Mouse (Mus musculus): ENCODE data around the gene Amdhd2.
A peak's percentile ranks its signal among the peaks of the same experiment; 100 is the strongest.
"Not testable (repeated sequence)": the region's sequence is repeated elsewhere in the genome, so short reads cannot be mapped to it uniquely, and the experiment has no call there.

Amdhd2 gene

GRCm38 (mm10) chr17:24156394-24156793 is 7.2 kb downstream of the Amdhd2 start:
- DNase-seq (ENCODE audit: extremely low spot score), result no peak

DNA sequence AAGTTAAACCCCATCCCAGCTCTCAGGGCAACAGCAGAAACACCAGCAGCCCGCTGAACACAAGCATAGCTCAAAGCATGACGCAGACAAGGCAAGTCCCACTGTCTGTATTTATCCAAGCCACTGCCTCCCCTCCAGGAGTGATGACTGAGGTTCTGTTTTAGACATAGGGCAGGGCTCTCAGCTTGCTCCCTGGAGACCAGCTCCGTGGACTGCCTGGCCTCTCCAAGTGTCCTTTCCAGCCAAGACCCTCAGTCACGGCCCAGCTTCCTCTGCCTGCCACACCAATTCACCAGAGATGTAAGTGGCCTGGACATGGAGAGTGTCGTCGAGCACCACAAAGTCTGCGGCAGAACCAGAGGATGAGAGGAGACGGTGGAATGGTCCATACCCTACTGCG is 7.8 kb downstream of the Amdhd2 start:
- DNase-seq (ENCODE audit: extremely low spot score), result no peak

- DNase-seq (ENCODE audit: extremely low spot score), result no peak
These were observed 9.1 kb downstream of the Amdhd2 start for GRCm38 (mm10) chr17:24154463-24154862.

DNA sequence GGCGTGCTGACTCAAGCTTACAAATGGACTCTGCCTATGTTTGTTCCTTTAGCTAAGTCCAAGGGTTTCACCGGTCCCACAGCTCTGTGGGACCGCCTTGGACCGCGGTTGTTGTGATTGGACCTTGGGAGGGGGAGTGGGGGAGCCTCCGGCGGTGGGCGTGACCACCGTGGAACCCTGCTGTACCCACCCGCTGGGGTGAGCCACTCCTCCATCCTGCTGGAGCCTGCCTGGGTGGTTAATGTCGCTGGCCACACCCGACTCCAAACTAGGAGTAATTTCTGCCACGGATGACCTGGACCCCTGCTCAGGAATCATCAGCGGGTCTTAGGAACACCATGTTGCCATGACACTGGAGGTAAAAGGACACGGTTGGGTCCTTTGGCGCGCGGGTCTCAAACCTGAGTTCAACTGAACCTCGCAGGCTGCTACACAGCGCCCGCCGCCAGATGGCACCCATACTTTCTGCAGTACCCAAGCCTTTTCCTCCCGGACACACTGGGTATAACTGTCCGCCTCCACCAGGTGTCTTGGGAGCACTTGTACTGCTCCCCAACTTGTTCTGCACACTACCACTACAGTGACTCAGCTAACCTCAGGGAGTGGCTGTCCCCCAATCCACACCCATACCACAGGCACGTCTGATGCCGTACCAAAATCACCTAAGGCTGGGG is 11.5 kb downstream of the Amdhd2 start:
- DNase-seq (ENCODE audit: extremely low spot score), result peak; percentile 81

- DNase-seq (ENCODE audit: extremely low spot score), result no peak
These were observed 12.2 kb downstream of the Amdhd2 start for GRCm38 (mm10) chr17:24151382-24151781.

GRCm38 (mm10) chr17:24150824-24151223 is 12.7 kb downstream of the Amdhd2 start, which contains the start of gene Pdpk1:
Pdpk1 (minus strand) TSS chr17:24150924.
- DNase-seq (ENCODE audit: extremely low spot score), result no peak

GRCm38 (mm10) chr17:24149421-24149820 is 14.1 kb downstream of the Amdhd2 start:
- DNase-seq (ENCODE audit: extremely low spot score), result no peak

DNA sequence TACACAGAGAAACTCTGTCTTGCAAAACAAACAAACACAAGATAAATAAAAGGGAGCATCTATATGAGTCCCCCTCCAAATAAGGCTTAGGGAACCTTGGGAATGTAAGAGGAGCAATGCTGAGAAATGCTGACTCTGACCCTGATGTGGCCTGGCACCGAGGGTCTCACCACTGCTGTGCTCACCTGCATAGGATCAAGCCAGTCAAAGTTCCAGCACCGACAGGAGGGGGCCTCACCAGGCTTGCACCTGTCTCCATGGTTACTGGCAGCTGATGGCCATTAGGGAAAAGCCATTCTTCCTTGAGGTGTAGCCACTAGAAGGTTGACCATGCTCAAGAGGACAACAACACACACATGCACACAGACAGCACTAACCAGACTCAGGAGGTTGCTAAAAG is 20.7 kb downstream of the Amdhd2 start:
- no peak for DNase-seq (ENCODE audit: extremely low spot score)

- peak; percentile 93 for DNase-seq (ENCODE audit: extremely low spot score)
These were observed 22.1 kb downstream of the Amdhd2 start for GRCm38 (mm10) chr17:24141425-24141920.

- DNase-seq (ENCODE audit: extremely low spot score), result peak; percentile 24
These were observed 22.6 kb downstream of the Amdhd2 start for GRCm38 (mm10) chr17:24140845-24141424.

DNA sequence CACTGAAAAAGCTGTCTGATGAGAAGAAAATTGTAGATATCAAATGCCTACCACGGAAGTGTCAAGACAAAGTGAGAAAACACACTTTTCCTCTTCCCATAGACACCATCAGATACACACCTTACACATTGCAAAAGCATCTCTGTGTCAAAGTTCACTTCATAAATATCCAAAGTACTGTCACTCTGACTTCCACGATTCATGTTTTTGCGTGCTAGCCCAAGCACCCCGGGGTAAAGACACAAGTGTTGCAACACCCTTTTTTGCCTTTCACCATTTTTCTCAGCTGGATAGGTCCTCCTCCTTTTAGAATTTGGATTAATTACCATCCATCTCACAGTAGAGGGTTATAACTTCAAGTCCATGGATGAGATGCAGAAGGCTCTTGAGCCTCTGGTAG is 23.6 kb downstream of the Amdhd2 start:
- DNase-seq (ENCODE audit: extremely low spot score), result no peak

DNA sequence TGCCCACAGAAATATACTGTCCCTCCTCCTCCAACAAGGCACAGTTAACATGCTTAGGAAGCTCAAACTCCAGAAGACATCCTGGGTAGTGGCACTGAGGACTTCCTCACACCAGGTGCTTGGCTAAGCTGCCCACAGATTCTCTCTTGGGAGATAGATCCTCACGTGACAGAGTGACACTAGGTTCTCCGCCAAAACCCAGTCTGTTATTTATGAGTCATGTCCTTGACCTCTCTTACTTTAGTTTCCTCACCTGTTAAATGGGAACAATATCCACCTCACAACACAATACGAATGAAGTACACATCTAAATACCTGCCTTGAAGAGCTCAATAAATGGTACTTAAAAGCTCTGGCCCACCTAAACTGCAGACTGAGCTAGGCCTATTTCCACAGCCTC is 24.3 kb downstream of the Amdhd2 start:
- no peak for DNase-seq (ENCODE audit: extremely low spot score)

DNA sequence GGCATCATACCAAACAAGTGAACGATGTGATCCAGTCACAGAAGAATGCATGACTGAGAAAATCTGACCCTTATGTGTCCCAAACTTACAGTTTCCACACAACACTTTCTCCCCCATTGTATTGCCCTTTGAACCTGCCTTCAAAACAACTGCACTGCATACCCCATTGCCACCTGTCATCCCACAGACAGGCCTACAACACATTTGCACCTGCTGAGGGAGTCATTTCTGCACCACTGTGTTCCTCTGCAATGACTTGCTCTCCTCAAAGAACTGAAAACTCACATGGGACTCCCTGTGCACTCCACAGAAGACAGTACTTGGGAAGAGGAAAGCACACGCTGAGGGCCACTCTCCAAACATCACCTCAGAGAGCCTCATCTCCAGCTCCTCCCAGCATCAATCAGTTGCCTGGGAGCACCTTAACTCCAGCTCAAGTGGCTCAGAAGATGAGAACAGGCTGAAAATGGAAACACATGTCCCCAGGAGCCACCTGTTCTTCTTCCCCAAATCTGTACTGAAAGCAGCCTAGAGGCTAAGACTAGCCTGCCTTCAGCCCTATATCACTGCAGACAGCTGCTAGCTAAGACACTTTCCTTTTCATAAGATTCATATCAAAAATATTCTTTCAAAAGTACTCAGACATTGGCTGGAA is 26.2 kb downstream of the Amdhd2 start:
- no peak for DNase-seq (ENCODE audit: extremely low spot score)

GRCm38 (mm10) chr17:24134062-24134461 is 29.5 kb downstream of the Amdhd2 start:
- DNase-seq (ENCODE audit: extremely low spot score), result no peak

- DNase-seq (ENCODE audit: extremely low spot score), result not testable (repeated sequence)
These were observed 30.6 kb downstream of the Amdhd2 start for GRCm38 (mm10) chr17:24132919-24133318.

GRCm38 (mm10) chr17:24131570-24131969 is 32.0 kb downstream of the Amdhd2 start:
- DNase-seq (ENCODE audit: extremely low spot score), result no peak

DNA sequence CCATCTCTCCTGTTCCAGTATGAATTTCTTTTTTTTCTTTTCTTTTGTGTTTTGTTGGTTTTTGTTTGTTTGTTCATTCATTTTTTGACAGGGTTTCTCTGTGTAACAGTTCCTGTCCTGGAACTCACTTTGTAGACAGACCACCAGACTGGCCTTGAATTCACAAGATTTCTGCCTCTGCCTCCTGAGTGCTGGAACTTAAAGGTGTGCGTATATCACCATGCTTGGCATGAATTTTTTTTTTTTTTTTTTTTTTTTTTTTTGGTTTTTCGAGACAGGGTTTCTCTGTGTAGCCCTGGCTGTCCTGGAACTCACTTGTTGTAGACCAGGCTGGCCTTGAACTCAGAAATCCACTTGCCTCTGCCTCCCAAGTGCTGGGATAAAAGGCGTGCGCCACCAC is 34.3 kb downstream of the Amdhd2 start:
- not testable (repeated sequence) for DNase-seq (ENCODE audit: extremely low spot score)

DNA sequence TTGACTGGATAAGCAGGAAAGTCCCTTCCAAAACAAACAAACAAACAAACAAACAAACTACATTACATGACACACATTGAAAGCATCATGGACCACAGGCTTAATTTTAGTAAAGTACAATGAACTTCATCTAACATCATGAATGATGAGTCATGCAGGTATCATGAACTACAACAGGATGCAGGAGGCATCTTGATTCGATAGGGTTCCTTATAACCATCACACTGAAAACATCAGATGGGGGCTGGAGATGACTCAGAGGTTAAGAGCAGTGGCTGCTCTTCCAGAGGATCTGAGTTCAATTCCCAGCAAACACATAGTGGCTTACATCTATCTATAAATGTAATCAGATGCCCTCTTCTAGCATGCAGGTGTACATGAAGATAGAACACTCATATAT is 36.0 kb downstream of the Amdhd2 start:
- DNase-seq (ENCODE audit: extremely low spot score), result no peak

- no peak for DNase-seq (ENCODE audit: extremely low spot score)
These were observed 36.8 kb downstream of the Amdhd2 start for GRCm38 (mm10) chr17:24126801-24127200.

DNA sequence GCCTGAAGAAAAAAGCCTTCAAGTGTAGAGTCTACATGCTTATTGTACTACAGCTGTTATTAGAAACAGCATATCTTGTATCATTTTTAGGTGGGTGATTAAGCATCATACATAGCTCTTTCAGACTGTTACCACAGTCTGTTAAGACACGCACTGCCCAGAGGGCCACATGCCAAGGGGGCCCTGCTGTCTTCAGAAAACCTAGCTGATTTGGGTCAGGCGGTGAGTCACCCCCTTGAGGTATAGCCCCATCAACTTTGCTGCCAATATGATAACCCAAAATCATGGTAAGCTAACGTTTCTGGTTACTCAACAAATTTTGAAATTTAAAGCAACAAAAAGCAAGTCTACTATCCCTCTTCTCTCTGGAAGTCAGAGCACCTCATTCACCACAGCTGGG is 44.1 kb downstream of the Amdhd2 start:
- DNase-seq (ENCODE audit: extremely low spot score), result no peak

DNA sequence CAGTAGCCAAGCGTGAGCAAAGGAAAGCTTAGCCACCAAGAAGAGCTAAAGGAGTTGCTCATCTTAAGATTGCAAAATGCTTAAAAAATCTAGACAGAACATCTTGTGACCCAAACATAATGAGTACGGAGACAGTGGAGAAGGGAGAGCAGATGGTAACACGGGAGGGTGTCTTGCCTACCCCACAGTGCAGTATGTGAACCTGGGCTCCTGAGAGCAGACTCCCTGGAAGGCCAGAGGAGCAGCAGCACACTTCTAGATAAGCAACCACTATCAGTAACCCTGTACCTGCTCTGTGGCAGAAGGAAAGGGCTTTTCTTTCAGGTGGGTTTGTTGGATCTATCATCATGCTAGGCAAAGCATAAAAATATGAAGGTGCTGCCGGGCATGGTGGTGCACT is 50.5 kb downstream of the Amdhd2 start:
- DNase-seq (ENCODE audit: extremely low spot score), result no peak

DNA sequence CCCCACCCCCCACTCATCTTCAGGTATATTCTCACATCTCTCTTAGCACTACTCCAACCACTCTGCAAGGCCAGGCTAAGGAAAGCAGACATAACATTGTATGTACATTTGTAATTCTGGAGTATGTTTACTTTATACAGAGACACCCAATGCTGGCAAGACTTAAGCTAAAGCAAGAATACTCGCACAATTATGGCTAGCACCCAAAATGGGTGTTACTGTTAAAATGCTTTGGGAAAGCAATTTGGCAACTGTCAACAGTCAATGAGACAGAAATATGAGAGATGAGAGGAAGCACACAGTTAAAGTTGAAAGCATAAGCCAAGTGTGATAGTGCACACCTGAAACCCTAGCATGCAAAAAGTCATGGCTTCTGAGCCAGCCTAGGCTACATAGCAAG is 52.3 kb downstream of the Amdhd2 start:
- no peak for DNase-seq (ENCODE audit: extremely low spot score)

- no peak for DNase-seq (ENCODE audit: extremely low spot score)
These were observed 54.7 kb downstream of the Amdhd2 start for GRCm38 (mm10) chr17:24108896-24109295.
